ENCODE assay signal across 10 mouse cellular contexts in genomic region chr9:58496470-58497182, GRCm38 (mm10). TPM values are rescaled to one million over a fixed set of nuclear protein-coding genes. Genes with fewer than 3 reads are reported as not detected.
DNase-seq lines count a peak whose midpoint lies in the region; ATAC-seq and TF ChIP-seq lines count a peak whose summit lies in the region.
"Had no signal": no experiment of that assay in that cellular context is flagged by ENCODE, and none has a peak within 500 bp of the region (broad histone marks: within the 10 kb centered on the region; RNA-seq: fewer than 3 reads in every experiment).

No protein-coding gene starts in this region.

- H3K4me2 ChIP-seq in intestine, postnatal 0 days (replicated peaks; ENCODE audit: low read depth) = no peak overlapping the region
- H3K4me2 ChIP-seq in intestine, embryonic 15.5 days (replicated peaks) = no peak overlapping the region
- H3K4me2 ChIP-seq: embryonic facial prominence, embryonic 12.5 days had no signal

- H3K4me3 ChIP-seq in intestine, postnatal 0 days (ENCODE audit: low read depth, low read length) = no peak overlapping the region
- no peak overlapping the region for H3K4me3 ChIP-seq in intestine, embryonic 15.5 days (replicated peaks)
- no peak overlapping the region for H3K4me3 ChIP-seq in embryonic facial prominence, embryonic 10.5 days
- H3K4me3 ChIP-seq: embryonic facial prominence, embryonic 12.5 days; limb, embryonic 10.5 days had no signal

- TF ChIP-seq CTCF in intestine, postnatal 0 days (IDR thresholded peaks at IDR 0.05; ENCODE audit: low read depth) = 0 out of 2 replicates have a peak, but pooled peaks have one; percentile 32

- no peaks in the 10 kb centered on the region for H3K9me3 ChIP-seq in intestine, postnatal 0 days (ENCODE audit: control insufficient read depth)
- no peaks in the 10 kb centered on the region for H3K9me3 ChIP-seq in intestine, embryonic 15.5 days
- H3K9me3 ChIP-seq in embryonic facial prominence, embryonic 10.5 days = no peaks in the 10 kb centered on the region
- H3K9me3 ChIP-seq: embryonic facial prominence, embryonic 12.5 days; limb, embryonic 10.5 days had no signal

- H3K4me1 ChIP-seq in intestine, postnatal 0 days (replicated peaks; ENCODE audit: control insufficient read depth, insufficient read depth, low read length) = no peaks in the 10 kb centered on the region
- H3K4me1 ChIP-seq in intestine, embryonic 15.5 days (replicated peaks) = no peaks in the 10 kb centered on the region
- peaks cover 6% of the 10 kb centered on the region; the same call in 1 of the 2 replicates for H3K4me1 ChIP-seq in embryonic facial prominence, embryonic 10.5 days
- H3K4me1 ChIP-seq: embryonic facial prominence, embryonic 12.5 days had no signal

- H3K9ac ChIP-seq in intestine, postnatal 0 days (ENCODE audit: low read depth, low read length) = no peak overlapping the region
- H3K9ac ChIP-seq in intestine, embryonic 15.5 days = no peak overlapping the region
- H3K9ac ChIP-seq: embryonic facial prominence, embryonic 12.5 days had no signal

- DNase-seq in retina, embryonic 14.5 days (ENCODE audit: low spot score) = peak; percentile 43
- DNase-seq in retina, postnatal 1 day = no peak
- DNase-seq in ZHBTc4 (ENCODE audit: low read depth, low spot score) = peak; percentile 22
- peak; percentile 52 for DNase-seq in splenic B cell, adult 2 months (ENCODE audit: low read depth, low spot score)
- no peak for DNase-seq in urinary bladder, postnatal 14 days (ENCODE audit: low spot score)
- DNase-seq in embryonic facial prominence, embryonic 10.5 days (ENCODE audit: low spot score) = no peak

- 24% methylated on average over 4 of the region's 4 CpGs for WGBS in intestine, postnatal 0 days
- 28% methylated on average over 4 of the region's 4 CpGs for WGBS in intestine, embryonic 15.5 days
- 35% methylated on average over 4 of the region's 4 CpGs for WGBS in embryonic facial prominence, embryonic 10.5 days

- no peaks in the 10 kb centered on the region for H3K36me3 ChIP-seq in intestine, postnatal 0 days (ENCODE audit: control insufficient read depth, insufficient read depth)
- H3K36me3 ChIP-seq in intestine, embryonic 15.5 days = no peaks in the 10 kb centered on the region
- H3K36me3 ChIP-seq in splenic B cell, adult 2 months (ENCODE audit: control insufficient read depth, insufficient read depth, low read length, poor library complexity, severe bottlenecking) = no peaks in the 10 kb centered on the region
- peaks cover 3% of the 10 kb centered on the region; the same call in 1 of the 2 replicates for H3K36me3 ChIP-seq in embryonic facial prominence, embryonic 10.5 days (replicated peaks)

- no peak overlapping the region for H3K27ac ChIP-seq in intestine, postnatal 0 days (ENCODE audit: low read depth, low read length)
- no peak overlapping the region for H3K27ac ChIP-seq in intestine, embryonic 15.5 days
- H3K27ac ChIP-seq in embryonic facial prominence, embryonic 10.5 days (replicated peaks) = no peak overlapping the region
- H3K27ac ChIP-seq: embryonic facial prominence, embryonic 12.5 days; limb, embryonic 10.5 days had no signal

- H3K27me3 ChIP-seq in intestine, postnatal 0 days (replicated peaks; ENCODE audit: control insufficient read depth, insufficient read depth, low read length) = no peaks in the 10 kb centered on the region
- H3K27me3 ChIP-seq in intestine, embryonic 15.5 days (replicated peaks) = no peaks in the 10 kb centered on the region
- no peaks in the 10 kb centered on the region for H3K27me3 ChIP-seq in splenic B cell, adult 2 months (ENCODE audit: control insufficient read depth, insufficient read depth, low read length, poor library complexity, severe bottlenecking)
- H3K27me3 ChIP-seq in embryonic facial prominence, embryonic 10.5 days (replicated peaks; ENCODE audit: low read depth, poor library complexity, severe bottlenecking) = peaks cover 13% of the 10 kb centered on the region
- H3K27me3 ChIP-seq: embryonic facial prominence, embryonic 12.5 days had no signal

- no peak for ATAC-seq in intestine, postnatal 0 days
- no peak for ATAC-seq in intestine, embryonic 15.5 days

RNA-seq across cellular contexts. Expression of gene Insyn1, which starts 8.2 kb away (rescaled TPM):
- polyA plus RNA-seq in intestine, postnatal 0 days (2015; fragmentation: Nextera tagmentation; extraction: Ambion mirVana) = 0.25 and 0.37 TPM in 2 replicates
- 0.67 and 0.96 TPM in 2 replicates for polyA plus RNA-seq in intestine, embryonic 15.5 days (2015; fragmentation: Nextera tagmentation; extraction: Ambion mirVana)
- 0.85 and 1.1 TPM in 2 replicates for polyA plus RNA-seq in embryonic facial prominence, embryonic 10.5 days (2016; fragmentation: Nextera tagmentation; extraction: Ambion mirVana)

RNA-seq across cellular contexts. Expression of gene Cd276, which starts 58.6 kb away (rescaled TPM):
- 5.6 and 6.2 TPM in 2 replicates for polyA plus RNA-seq in intestine, postnatal 0 days (2015; fragmentation: Nextera tagmentation; extraction: Ambion mirVana)
- polyA plus RNA-seq in intestine, embryonic 15.5 days (2015; fragmentation: Nextera tagmentation; extraction: Ambion mirVana) = 22.7 and 23.6 TPM in 2 replicates
- polyA plus RNA-seq in embryonic facial prominence, embryonic 10.5 days (2016; fragmentation: Nextera tagmentation; extraction: Ambion mirVana) = 47.8 and 49.7 TPM in 2 replicates

Comparison
In these comparisons a context has a peak if more than half of its experiments do, and no peak if none do; other contexts are left out.
1. DNase-seq: peak in retina, embryonic 14.5 days (single experiment), ZHBTc4 (single experiment) and splenic B cell, adult 2 months (single experiment); none in retina, postnatal 1 day (single experiment), urinary bladder, postnatal 14 days (single experiment) and embryonic facial prominence, embryonic 10.5 days (single experiment).